Mouse (Mus musculus): ENCODE measurements around the gene Xbp1. TPM values are rescaled to one million over a fixed set of nuclear protein-coding genes. Genes with fewer than 3 reads are reported as not detected.
"Not testable (repeated sequence)": the region's sequence is repeated elsewhere in the genome, so short reads cannot be mapped to it uniquely, and the experiment has no call there.

Gene Xbp1
- 108 and 121 TPM in 2 replicates for polyA plus RNA-seq (2011; ENCODE audit: insufficient read length, low read depth, missing spikeins)

DNA sequence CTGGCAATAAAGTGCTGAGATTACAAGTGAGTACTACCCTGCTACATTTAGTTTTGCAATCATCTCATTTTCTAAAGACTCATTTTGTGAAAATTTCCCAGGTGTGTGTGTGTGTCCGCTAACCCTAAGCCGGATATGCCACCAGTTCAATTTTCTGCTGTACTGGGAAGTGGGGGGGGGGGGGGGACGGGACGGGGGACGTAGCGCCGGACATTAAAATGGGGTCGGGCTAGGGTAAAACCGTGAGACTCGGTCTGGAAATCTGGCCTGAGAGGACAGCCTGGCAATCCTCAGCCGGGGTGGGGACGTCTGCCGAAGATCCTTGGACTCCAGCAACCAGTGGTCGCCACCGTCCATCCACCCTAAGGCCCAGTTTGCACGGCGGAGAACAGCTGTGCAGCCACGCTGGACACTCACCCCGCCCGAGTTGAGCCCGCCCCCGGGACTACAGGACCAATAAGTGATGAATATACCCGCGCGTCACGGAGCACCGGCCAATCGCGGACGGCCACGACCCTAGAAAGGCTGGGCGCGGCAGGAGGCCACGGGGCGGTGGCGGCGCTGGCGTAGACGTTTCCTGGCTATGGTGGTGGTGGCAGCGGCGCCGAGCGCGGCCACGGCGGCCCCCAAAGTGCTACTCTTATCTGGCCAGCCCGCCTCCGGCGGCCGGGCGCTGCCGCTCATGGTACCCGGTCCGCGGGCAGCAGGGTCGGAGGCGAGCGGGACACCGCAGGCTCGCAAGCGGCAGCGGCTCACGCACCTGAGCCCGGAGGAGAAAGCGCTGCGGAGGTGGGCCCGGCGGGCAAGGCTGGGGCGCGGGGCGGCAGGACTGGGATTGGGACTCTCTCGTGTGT is at the start of gene Xbp1:
Gene Xbp1, plus strand, starts transcription at position 248 of the 854 bp plus-strand sequence.
- TF ChIP-seq POLR2A (IDR thresholded peaks at IDR 0.05; ENCODE audit: low read depth, low read length): peak; percentile 88
- no peak for TF ChIP-seq CTCF (IDR thresholded peaks at IDR 0.05; ENCODE audit: borderline replicate concordance, insufficient read depth, low read length)
- peak within 1 kb of the TSS; percentile 92 for H3K27ac ChIP-seq (ENCODE audit: insufficient read depth, low read length)
- peaks cover 3% of the 10 kb centered on the region for H3K4me1 ChIP-seq (ENCODE audit: control insufficient read depth, insufficient read depth, low read length)
- peak within 1 kb of the TSS; percentile 82 for H3K4me3 ChIP-seq (ENCODE audit: insufficient read depth, low read length)

- Histone ChIP-seq H3K27ac (ENCODE audit: insufficient read depth, low read length) (no peak overlapping the region), H3K4me1 (ENCODE audit: control insufficient read depth, insufficient read depth, low read length) (no peaks in the 10 kb centered on the region), H3K4me3 (ENCODE audit: insufficient read depth, low read length) (no peak overlapping the region)
- TF ChIP-seq POLR2A (IDR thresholded peaks at IDR 0.05; ENCODE audit: low read depth, low read length): no peak
Observed at GRCm38 (mm10) chr11:5474130-5474529, 46.3 kb upstream of the Xbp1 start.

DNA sequence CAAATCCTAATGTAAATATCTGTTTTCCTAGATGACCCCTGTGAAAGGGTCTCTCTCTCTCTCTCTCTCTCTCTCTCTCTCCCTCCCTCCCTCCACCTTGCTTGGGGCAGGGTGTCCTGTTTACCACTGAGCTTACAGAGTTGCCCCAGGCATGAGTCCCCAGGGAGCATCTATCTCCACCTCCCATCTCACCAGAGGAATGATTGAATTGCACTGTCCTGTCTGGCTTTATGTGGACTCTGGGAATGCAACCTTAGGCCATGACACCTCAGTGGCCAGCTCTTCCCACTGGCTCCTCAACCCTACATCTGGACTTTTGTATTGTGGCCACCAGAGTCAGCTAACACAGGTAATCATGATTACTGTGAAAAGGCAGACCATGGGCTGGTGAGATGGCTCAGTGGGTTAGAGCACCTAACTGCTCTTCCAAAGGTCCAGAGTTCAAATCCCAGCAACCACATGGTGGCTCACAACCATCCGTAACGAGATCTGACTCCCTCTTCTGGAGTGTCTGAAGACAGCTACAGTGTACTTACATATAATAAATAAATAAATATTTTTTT is 44.8 kb upstream of the Xbp1 start:
- not testable (repeated sequence) for H3K4me1 ChIP-seq (ENCODE audit: control insufficient read depth, insufficient read depth, low read length)

DNA sequence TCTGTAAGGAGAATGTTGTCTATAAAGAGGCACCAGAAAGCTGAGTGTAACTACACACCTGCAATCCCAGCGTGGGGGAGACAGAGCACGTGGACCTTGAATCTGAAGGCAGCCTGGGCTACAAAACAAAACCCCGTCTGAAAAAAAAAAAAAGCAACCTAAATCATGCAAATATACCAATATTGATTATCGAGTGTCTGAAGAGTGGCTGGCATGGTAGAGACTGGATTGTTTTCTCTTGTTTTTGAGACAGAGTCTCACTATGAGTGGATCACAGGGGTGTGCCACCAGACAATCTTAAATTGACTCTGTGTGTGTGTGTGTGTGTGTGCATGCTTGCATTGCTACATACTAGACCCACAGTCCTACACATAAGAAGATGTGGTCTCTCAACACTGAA is 43.7 kb upstream of the Xbp1 start:
- Histone ChIP-seq H3K4me3 (ENCODE audit: insufficient read depth, low read length) (no peak overlapping the region), H3K27ac (ENCODE audit: insufficient read depth, low read length) (no peak overlapping the region), H3K4me1 (ENCODE audit: control insufficient read depth, insufficient read depth, low read length) (no peaks in the 10 kb centered on the region)
- no peak for TF ChIP-seq POLR2A (IDR thresholded peaks at IDR 0.05; ENCODE audit: low read depth, low read length)
- TF ChIP-seq CTCF (IDR thresholded peaks at IDR 0.05; ENCODE audit: borderline replicate concordance, insufficient read depth, low read length): no peak

More for the DNA sequence above, 44.8 kb upstream of the Xbp1 start:
- H3K4me3 ChIP-seq (ENCODE audit: insufficient read depth, low read length); H3K27ac ChIP-seq (ENCODE audit: insufficient read depth, low read length): not testable (repeated sequence)

GRCm38 (mm10) chr11:5478193-5478592 is 42.3 kb upstream of the Xbp1 start:
- Histone ChIP-seq H3K27ac (ENCODE audit: insufficient read depth, low read length) (no peak overlapping the region), H3K4me1 (ENCODE audit: control insufficient read depth, insufficient read depth, low read length) (no peaks in the 10 kb centered on the region), H3K4me3 (ENCODE audit: insufficient read depth, low read length) (no peak overlapping the region)
- TF ChIP-seq CTCF (IDR thresholded peaks at IDR 0.05; ENCODE audit: borderline replicate concordance, insufficient read depth, low read length): no peak
- TF ChIP-seq POLR2A (IDR thresholded peaks at IDR 0.05; ENCODE audit: low read depth, low read length): no peak

DNA sequence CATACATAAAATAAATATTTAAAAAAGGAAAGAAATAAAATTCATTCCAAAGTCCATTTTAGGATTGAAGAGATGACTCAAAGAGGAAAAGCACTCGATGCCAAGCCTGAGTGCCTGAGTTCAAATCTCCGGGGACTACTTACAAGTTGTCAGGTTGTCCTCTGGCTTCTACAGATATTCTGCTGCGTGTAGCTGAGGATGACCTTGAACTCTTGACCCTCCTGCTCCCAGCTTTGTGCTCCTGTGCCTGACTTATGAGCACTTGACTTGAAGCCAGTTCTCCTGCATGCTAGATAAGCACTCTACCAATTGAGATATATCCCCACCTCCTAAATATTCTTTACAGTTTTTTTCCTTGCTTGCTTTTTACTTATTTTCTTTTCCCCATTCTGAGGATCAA is 41.6 kb upstream of the Xbp1 start:
- H3K4me1 ChIP-seq (ENCODE audit: control insufficient read depth, insufficient read depth, low read length): no peaks in the 10 kb centered on the region
- no peak overlapping the region for H3K27ac ChIP-seq (ENCODE audit: insufficient read depth, low read length)
- TF ChIP-seq CTCF (IDR thresholded peaks at IDR 0.05; ENCODE audit: borderline replicate concordance, insufficient read depth, low read length): no peak
- no peak overlapping the region for H3K4me3 ChIP-seq (ENCODE audit: insufficient read depth, low read length)

- TF ChIP-seq CTCF (IDR thresholded peaks at IDR 0.05; ENCODE audit: borderline replicate concordance, insufficient read depth, low read length) (no peak), POLR2A (IDR thresholded peaks at IDR 0.05; ENCODE audit: low read depth, low read length) (no peak)
- no peak overlapping the region for H3K4me3 ChIP-seq (ENCODE audit: insufficient read depth, low read length)
- no peaks in the 10 kb centered on the region for H3K4me1 ChIP-seq (ENCODE audit: control insufficient read depth, insufficient read depth, low read length)
- no peak overlapping the region for H3K27ac ChIP-seq (ENCODE audit: insufficient read depth, low read length)
Observed at GRCm38 (mm10) chr11:5482581-5482980, 37.9 kb upstream of the Xbp1 start.

DNA sequence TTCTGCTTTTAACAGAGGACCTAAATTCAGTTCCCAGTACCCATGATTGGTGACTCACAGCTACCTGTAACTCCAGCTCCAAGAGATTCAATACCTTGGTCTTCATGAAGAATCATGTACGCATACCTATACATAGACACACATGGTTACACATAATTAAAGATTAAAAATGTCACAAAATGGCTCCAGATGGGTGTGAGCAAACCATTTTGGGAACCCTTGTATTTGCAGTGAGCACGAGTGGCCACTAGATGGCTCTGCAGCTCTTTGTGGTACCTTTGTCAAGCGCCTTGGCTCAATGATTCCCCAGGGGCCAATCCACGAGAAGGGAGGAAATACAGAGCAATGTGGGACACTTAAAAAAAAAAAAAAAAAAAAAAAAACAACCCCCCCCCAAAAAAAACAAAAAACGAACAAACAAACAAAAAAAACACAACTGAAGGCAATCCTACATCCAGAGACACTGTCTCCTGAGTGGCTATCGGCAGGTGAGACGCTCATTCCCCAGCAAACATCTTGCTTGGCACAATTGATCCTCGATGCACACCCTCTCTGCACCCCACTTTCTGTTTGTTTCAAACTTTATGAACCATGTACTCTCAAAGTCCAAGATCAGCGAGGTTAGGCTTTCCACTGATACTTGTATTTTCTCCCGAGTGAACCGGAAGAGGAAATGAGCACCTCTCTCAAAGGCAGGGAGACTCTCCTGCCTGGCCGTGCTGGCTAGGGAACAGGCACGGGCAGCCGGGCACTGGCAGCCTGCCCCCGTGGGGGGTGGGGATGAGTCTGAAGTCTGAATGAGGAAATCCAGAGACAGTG is 35.1 kb upstream of the Xbp1 start:
- Histone ChIP-seq H3K27ac (ENCODE audit: insufficient read depth, low read length) (no peak overlapping the region), H3K4me1 (ENCODE audit: control insufficient read depth, insufficient read depth, low read length) (no peaks in the 10 kb centered on the region), H3K4me3 (ENCODE audit: insufficient read depth, low read length) (peak overlapping the region; percentile 13)
- TF ChIP-seq CTCF (IDR thresholded peaks at IDR 0.05; ENCODE audit: borderline replicate concordance, insufficient read depth, low read length): peak; percentile 67
- peak; percentile 51; the same call in 1 of the 2 replicates for TF ChIP-seq POLR2A (IDR thresholded peaks at IDR 0.05; ENCODE audit: low read depth, low read length)

DNA sequence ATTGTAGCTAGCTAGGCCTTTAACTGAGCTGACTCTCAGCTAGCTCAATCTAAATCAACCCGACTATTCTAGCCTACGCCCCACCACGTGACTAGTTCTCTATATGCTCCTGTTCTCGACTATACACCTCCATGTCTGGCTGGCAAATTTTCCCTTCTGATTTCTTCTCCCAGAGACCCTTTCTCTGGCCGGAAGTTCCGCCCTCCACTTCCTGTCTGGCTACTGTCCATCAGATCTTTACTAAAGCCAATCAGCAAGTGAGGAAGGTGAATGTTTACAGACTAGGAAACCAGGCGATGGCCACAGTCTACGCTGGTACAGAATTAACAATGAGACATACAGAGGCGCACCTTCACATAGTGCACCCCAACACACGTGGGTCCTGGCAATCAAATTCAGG is 31.0 kb upstream of the Xbp1 start:
- not testable (repeated sequence) for H3K4me3 ChIP-seq (ENCODE audit: insufficient read depth, low read length); H3K27ac ChIP-seq (ENCODE audit: insufficient read depth, low read length); H3K4me1 ChIP-seq (ENCODE audit: control insufficient read depth, insufficient read depth, low read length)
